In genomic region chr19:26339120-26339519, GRCm38 (mm10) we compare ENCODE assay signal across 14 mouse cellular contexts.
"Had no signal": no experiment of that assay in that cellular context is flagged by ENCODE, and none has a peak within 500 bp of the region (broad histone marks: within the 10 kb centered on the region; RNA-seq: fewer than 3 reads in every experiment).

No protein-coding gene starts in this region.

- ATAC-seq: liver, embryonic 12.5 days; midbrain, embryonic 16.5 days had no signal

- H3K27ac ChIP-seq: kidney, embryonic 15.5 days; limb, embryonic 15.5 days; liver, embryonic 12.5 days; lung, embryonic 15.5 days; macrophage; midbrain, embryonic 12.5 days had no signal

- H3K36me3 ChIP-seq: kidney, embryonic 15.5 days; limb, embryonic 15.5 days; liver, embryonic 12.5 days; lung, embryonic 15.5 days; midbrain, embryonic 12.5 days had no signal

- H3K4me1 ChIP-seq: kidney, embryonic 15.5 days; liver, embryonic 12.5 days; lung, embryonic 15.5 days; megakaryocyte, embryonic 14.5 days; midbrain, embryonic 12.5 days had no signal

- H3K9me3 ChIP-seq: kidney, embryonic 15.5 days; limb, embryonic 15.5 days; liver, embryonic 12.5 days; lung, embryonic 15.5 days; megakaryocyte, embryonic 14.5 days; midbrain, embryonic 12.5 days had no signal

- H3K4me3 ChIP-seq: kidney, embryonic 15.5 days; limb, embryonic 15.5 days; liver, embryonic 12.5 days; lung, embryonic 15.5 days; megakaryocyte, embryonic 14.5 days; midbrain, embryonic 12.5 days had no signal

- H3K27me3 ChIP-seq: kidney, embryonic 15.5 days; limb, embryonic 15.5 days; liver, embryonic 12.5 days; lung, embryonic 15.5 days; megakaryocyte, embryonic 14.5 days; midbrain, embryonic 12.5 days had no signal

- H3K4me2 ChIP-seq: kidney, embryonic 15.5 days; limb, embryonic 15.5 days; liver, embryonic 12.5 days; lung, embryonic 15.5 days; midbrain, embryonic 12.5 days had no signal

- H3K9ac ChIP-seq: kidney, embryonic 15.5 days; limb, embryonic 15.5 days; liver, embryonic 12.5 days; lung, embryonic 15.5 days; midbrain, embryonic 12.5 days had no signal

- DNase-seq: kidney, postnatal 14 days; left cerebral cortex, postnatal 4 days; lung, postnatal 14 days; right cerebral cortex, adult 18-20 months; right cerebral cortex, postnatal 25 days; thymus, postnatal 4 days had no signal
